Mouse (Mus musculus) liver, embryonic 14.5 days (tissue): ENCODE data around the gene Fam209.

Experiments
- CTCF ChIP-seq: IDR thresholded peaks from 2 replicates; pipeline ENCODE4 v1.5.1; 2016; ENCODE audit warnings: antibody characterized with exemption, low read depth, control low read depth
- EP300 ChIP-seq: IDR thresholded peaks from 2 replicates; pipeline ENCODE4 v1.6.1; 2016; ENCODE audit warnings: antibody characterized with exemption, low read depth

DNA sequence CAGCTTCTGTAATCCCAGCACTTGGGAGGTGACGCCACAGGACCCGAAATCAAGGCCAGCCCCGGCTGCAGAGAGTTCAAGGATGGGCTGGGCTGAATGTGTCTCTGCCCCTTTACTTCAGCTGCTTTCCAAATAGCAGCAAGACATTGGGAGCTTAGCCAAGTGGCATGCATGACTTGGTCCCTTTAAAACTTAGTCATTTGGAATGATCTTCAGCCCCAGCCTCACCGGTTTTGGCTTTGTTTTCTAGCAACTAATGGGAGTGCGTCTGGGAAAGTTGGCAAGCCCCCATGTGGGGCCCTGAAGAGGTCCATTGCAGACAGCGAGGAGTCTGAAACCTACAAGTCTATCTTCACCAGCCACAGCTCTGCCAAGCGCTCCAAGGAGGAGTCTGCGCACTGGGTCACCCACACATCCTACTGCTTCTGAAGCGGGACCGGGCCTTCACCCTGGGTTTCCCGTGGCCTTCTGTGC is 3.9 kb upstream of the Fam209 start:
- TF ChIP-seq EP300 (no peak), CTCF (no peak)
